Mouse (Mus musculus): ENCODE results near the gene Zfp668.

The Zfp668 gene

GRCm38 (mm10) chr7:127895442-127895841 lies 18.8 kb upstream of the Zfp668 start, which contains the start of the genes Gm21974 and Vkorc1:
Gene Gm21974, minus strand, starts transcription at chr7:127895454.
Gene Vkorc1, minus strand, starts transcription at chr7:127895617.
- peak; percentile 86 to 89 for DNase-seq (ENCODE audit: low spot score in 2 of 2)

- no peak for DNase-seq (ENCODE audit: low spot score in 2 of 2)
Observed at GRCm38 (mm10) chr7:127894480-127894879, 17.9 kb upstream of the Zfp668 start.

DNA sequence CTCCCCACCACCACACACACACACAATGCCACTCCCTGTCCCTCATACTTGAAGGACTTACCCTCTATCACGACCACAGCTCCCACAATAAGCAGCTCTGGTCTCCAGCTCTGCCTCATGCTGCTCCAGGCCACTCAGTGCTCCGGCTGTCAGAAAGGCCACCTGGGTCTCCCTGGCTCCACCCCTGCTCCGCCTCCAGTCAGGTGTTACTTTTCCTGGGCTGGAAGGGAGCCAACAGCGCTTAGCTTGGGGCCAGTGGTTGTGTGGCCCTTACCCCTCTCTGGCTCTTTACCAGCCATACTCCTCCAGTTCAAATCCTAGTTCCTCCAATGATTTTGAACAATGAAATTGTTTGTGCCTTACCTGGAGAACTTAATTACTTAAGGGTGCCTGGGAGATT lies 14.2 kb upstream of the Zfp668 start, which contains the start of gene Prss53:
TSS of gene Prss53 (minus strand) at position 173 of the 400 bp plus-strand sequence.
- no peak for DNase-seq (ENCODE audit: low spot score in 2 of 2)

DNA sequence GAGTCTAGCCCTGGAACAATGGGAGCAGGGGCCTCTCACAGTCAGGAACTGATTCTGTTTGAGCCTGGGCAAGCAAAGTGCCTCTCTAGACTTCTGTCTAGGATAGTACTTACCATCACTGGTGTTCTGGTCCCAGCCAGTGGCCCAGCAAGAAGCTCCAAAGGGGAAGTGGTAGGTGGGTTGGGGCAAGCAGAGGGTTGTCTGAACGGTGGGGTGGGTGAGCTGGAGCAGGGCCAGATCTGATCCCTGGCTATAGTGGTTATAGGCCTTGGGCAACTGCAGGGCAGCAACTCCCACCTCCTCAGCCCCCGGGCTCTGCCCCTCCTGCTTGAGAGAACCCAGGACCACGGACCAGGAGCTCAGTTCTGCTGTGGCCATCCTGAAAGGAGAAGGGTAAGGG lies 12.2 kb upstream of the Zfp668 start:
- DNase-seq (ENCODE audit: low spot score in 2 of 2) = no peak

- DNase-seq (ENCODE audit: low spot score in 2 of 2) = no peak
Observed at GRCm38 (mm10) chr7:127887781-127888180, 11.2 kb upstream of the Zfp668 start.

DNA sequence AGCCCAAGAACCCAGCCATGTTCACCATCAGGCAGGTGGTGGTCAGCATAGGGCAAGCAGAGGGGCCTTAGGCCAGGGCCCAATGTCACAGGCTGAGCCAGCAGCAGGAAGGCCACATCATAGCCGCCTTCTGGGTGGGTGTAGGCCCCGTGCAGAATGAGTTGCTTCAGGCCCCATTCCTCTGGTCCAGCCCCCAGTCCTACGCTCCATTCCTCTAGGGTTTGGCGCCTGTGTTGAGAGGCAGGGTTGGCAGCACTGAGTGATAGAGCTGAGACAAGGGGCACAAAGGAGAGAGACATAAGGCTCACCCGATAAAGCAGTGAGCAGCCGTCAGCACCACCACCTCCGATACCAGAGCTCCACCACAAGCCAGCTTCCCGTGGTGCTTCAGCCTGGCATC lies 10.6 kb upstream of the Zfp668 start:
- DNase-seq (ENCODE audit: low spot score in 2 of 2) = no peak

GRCm38 (mm10) chr7:127886551-127886950 lies 9.9 kb upstream of the Zfp668 start:
- no peak for DNase-seq (ENCODE audit: low spot score in 2 of 2)

DNA sequence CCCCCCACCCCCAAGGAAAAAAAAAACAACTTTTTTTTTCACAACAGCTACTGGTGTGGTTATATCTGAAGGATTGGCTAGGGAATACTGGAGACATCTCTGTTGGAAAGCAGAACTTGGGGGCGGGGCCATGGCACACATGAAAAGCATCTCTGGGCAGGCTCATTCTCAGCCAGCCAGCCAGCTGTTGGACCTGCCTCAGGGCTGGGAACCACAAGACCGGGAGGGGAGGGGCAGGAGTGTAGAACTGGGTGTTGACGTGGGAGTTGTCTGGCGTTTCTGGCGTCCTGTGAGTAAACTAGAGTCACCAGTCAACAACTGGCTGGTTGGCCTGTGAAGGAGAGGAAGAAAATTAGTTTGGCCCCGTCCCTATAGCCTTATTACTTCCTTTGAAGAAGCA lies 9.3 kb upstream of the Zfp668 start:
- DNase-seq (ENCODE audit: low spot score in 2 of 2) = no peak

- no peak for DNase-seq (ENCODE audit: low spot score in 2 of 2)
Observed at GRCm38 (mm10) chr7:127880431-127880830, 3.8 kb upstream of the Zfp668 start.

DNA sequence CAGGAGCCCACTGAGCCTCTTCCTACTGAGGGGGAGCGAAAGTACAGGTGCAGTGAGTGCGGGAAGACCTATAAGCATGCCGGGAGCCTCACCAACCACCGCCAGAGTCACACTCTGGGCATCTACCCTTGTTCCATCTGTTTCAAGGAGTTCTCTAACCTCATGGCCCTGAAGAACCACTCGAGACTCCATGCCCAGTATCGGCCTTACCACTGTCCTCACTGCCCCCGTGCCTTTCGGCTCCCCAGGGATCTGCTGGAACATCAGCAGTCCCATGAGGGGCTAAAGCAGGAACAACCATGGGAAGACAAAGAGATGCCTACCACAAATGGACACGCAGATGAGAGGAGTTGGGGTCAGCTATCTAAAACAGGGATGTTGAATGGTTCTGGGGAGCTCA lies 2.7 kb upstream of the Zfp668 start:
- no peak for DNase-seq (ENCODE audit: low spot score in 2 of 2)

- peak; percentile 40 to 52 for DNase-seq (ENCODE audit: low spot score in 2 of 2)
Observed at GRCm38 (mm10) chr7:127876041-127876466, 574 bp downstream of the Zfp668 start, which contains the start of gene Zfp646. Gene Zfp646, plus strand, starts transcription at chr7:127876221.

- DNase-seq (ENCODE audit: low spot score in 2 of 2) = peak; percentile 81 to 85
Observed at GRCm38 (mm10) chr7:127875627-127876001, 1.0 kb downstream of the Zfp668 start.

DNA sequence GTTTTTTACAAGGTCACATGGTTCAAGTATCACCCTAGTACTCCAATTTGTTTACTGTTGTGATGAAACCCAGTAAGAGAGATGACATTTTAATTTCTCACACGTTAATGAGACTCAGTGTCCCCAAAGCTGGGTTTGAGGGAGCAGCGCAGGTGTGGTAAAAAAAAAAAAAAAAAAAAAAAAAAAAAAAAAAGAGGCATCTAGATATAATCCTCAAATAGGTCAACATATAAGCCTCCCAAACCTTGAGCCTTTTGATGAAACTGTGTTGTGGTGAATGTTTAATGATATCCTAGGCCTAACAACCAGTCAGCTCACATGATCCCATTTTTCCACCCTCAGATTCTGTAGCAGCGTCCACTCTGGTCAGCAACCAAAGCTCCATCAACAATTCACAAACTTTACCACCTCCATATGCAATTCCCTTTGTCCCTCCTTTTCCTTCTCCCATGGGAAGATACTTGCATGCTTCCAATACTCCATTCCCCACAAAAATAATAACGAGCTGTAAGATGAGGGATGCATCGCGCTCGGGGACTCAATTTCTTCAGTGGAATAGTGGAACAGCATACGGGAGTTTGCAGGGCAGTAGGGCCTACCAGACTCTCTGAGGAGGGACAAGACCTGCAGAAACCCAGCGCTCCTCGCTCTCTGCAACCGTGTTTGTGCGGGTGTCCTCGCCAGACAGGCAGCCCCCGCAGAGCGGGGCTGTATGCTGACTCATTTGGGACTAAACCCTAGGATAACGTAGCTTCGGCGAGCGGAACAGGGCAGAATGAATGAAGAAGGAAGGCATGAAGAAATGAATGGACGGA lies 1.6 kb downstream of the Zfp668 start:
- no peak for DNase-seq (ENCODE audit: low spot score in 2 of 2)

GRCm38 (mm10) chr7:127870136-127870821 lies 6.3 kb downstream of the Zfp668 start:
- no peak for DNase-seq (ENCODE audit: low spot score in 2 of 2)

DNA sequence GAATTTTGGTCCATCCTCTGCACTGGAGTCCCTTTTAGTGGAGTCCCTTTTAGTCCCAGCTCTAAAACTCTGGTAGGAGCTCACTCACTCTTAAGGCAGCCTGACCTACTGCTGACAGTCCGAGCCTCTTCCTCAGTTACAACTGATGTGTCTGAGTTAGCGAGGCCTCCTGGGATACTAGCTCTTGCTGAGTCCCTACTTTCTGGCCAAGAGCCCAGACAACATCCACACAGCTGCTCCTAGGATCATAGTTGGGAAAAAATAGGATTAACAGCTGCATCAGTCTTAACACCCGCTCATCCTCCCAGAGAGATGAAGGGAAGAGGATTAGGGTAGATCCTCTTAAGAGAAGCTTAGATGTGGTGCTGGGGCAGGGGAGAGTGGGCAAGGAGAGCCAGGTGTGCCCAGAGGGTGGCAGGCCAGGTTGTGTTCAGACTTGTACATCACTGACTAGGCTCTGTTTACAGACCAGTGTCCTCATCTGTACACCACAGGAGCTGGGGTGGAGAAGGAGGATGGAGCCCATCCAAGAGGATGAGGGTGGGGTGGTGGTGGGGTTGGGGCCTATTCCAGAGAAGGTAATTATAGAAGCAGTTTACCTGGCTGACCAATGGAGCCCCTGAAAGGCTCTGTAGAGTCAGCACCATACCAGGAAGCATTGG lies 7.3 kb downstream of the Zfp668 start:
- DNase-seq (ENCODE audit: low spot score in 2 of 2) = no peak

DNA sequence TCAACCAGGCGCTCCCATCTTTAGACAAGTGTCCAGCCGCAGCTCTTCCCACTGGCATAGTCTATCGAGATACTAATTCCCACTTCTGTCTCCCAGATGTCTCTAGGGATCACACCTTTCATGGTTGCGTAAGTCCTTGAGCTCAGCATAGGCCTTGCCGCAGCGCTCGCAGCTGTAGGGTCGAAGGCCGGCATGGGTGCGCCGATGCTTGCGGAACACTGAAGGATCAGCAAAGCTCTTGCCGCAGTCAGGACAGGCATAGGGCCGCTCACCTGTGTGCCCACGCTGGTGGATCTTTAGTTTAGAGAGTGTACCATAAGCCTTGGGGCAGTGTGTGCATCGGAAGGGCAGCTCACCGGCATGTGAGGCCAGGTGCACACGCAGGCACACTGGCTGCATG lies 9.0 kb downstream of the Zfp668 start:
- no peak for DNase-seq (ENCODE audit: low spot score in 2 of 2)

GRCm38 (mm10) chr7:127866434-127866833 lies 10.2 kb downstream of the Zfp668 start:
- DNase-seq (ENCODE audit: low spot score in 2 of 2) = no peak

DNA sequence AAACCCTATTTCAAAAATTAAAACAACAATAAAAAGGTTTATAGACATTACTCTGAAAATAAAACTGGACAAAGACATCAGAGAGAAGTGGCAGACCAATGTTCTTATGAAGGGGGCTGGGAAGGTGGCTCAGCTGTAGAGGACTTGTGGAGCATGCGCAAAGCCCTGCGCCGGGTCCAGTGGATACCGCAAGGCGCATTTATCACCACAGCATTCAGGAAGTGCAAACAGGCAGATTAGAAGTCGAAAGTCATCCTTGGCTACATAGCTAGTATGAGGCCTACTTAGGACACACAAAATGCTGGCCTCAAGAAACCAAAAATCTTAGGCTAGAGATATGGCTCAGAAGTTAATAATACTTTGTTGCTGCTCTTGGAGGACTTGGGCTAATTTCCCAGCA lies 18.4 kb downstream of the Zfp668 start:
- no peak for DNase-seq (ENCODE audit: low spot score in 2 of 2)

GRCm38 (mm10) chr7:127850906-127851305 lies 25.7 kb downstream of the Zfp668 start:
- no peak for DNase-seq (ENCODE audit: low spot score in 2 of 2)

DNA sequence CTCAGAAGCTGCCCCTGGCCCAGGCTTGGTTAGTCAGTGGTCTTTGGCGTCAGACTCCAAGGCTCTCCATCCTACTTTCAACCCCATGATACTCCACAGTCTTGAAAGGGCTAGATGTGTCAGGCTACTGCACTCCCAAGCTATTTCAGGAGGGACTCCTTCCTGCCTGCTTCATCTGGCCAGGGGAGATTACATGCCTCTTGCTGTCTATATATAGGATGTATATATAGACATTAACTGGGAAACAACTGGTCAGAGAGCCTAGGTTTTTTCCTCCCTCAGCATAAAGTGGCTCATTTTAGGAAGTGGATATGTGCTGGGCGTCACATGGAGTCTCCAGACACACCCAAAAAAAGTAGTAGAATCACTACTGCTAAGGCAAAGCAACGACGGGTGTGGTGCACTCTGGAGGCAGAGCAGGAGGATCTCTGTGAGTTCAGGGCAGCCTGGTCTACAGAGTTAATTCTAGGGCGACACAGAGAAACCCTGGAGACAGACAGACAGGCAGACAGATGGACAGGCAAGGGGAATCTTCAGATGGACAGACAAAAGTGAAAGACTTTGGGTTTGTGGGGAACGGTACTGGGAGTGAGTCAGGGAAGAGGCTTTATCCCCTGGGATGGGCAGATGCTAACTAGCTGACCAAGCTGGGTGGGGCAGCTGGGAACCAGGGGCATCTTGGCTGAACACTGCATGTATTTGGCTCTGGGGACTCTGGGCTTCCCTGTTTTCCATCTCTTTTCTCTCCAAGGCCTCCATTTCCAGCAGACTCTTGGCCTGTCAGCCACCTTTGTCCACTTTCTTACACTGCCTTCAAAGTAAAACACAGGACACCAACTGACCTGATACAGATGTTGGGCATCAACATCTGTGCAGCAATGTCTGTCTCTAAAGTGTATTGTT lies 26.4 kb downstream of the Zfp668 start:
- DNase-seq (ENCODE audit: low spot score in 2 of 2) = no peak

DNA sequence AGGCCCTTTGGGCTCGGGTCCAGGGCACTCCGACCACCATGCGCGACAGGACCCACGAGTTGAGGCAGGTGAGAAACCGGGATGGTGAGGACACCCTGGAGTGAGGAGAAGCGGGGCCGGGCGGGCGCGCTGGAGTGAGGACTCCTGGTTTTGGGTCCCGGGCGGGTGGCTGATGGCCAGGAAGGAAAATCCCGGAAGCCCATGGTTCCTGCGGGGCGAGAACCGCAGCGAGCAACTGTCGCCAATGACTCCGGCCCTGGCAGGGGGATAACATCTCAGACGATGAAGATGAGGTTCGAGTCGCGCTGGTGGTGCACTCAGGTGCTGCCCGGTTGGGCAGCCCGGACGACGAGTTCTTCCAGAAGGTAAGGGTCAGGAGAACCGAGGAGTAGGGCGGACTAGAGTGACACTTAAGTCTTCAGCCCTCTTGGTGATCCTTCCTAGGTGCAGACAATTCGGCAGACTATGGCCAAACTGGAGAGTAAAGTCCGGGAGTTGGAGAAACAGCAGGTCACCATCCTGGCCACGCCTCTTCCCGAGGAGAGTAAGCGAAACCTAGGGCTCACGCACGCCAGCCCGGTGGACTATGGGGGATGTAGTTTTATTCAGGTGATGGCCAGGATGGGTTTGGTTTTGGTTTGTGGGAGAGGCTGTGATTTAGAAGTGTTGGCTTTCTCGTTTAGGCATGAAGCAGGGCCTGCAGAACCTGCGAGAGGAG lies 34.5 kb downstream of the Zfp668 start:
- peak; percentile 45 to 60 for DNase-seq (ENCODE audit: low spot score in 2 of 2)
